Mouse (Mus musculus) embryonic facial prominence, embryonic 14.5 days (tissue): ENCODE results near the gene Txnl4b. TPM values are rescaled to one million over a fixed set of nuclear protein-coding genes. Genes with fewer than 3 reads are reported as not detected.
A peak's percentile ranks its signal among the peaks of the same experiment; 100 is the strongest.

Source experiments
- ATAC-seq: fragments of 200-750 bp; cut with Nextera tagmentation; 2 replicates; pipeline ENCODE4 v1.8.0; 2017; ENCODE audit warnings: low read depth, moderate number of reproducible peaks, moderate TSS enrichment
- DNase-seq: peaks from one replicate; pipeline ENCODE4 v3.0.0-alpha.2; 2015; ENCODE audit warnings: low spot score
- H3K27ac ChIP-seq: fragments of 300-500 bp; sonication (generic); replicated peaks from 2 replicates; pipeline ENCODE4 v1.5.1; 2014; ENCODE audit warnings: low read depth, mild to moderate bottlenecking, low read length, moderate library complexity
- H3K27me3 ChIP-seq: fragments of 300-500 bp; sonication (generic); replicated peaks from 2 replicates; pipeline ENCODE4 v1.6.1; 2014; ENCODE audit warnings: low read length; ENCODE audit not compliant: control insufficient read depth, insufficient read depth
- H3K36me3 ChIP-seq: fragments of 300-500 bp; sonication (generic); 2 replicates; pipeline ENCODE4 v1.6.1; 2014; ENCODE audit warnings: low read length, mixed read lengths; ENCODE audit not compliant: control insufficient read depth, insufficient read depth
- H3K4me1 ChIP-seq: fragments of 300-500 bp; sonication (generic); 2 replicates; pipeline ENCODE4 v1.6.1; 2014; ENCODE audit warnings: antibody characterized with exemption, low read length; ENCODE audit not compliant: control insufficient read depth, insufficient read depth
- H3K4me2 ChIP-seq: fragments of 300-500 bp; sonication (generic); 2 replicates; pipeline ENCODE4 v1.6.1; 2014; ENCODE audit warnings: low read depth, mild to moderate bottlenecking, low read length, moderate library complexity, mixed read lengths
- H3K4me3 ChIP-seq: fragments of 300-500 bp; sonication (generic); 2 replicates; pipeline ENCODE4 v1.5.1; 2014; ENCODE audit warnings: low read depth, mild to moderate bottlenecking, low read length
- H3K9ac ChIP-seq: fragments of 300-500 bp; sonication (generic); 2 replicates; pipeline ENCODE4 v1.6.1; 2014; ENCODE audit warnings: low read depth, mild to moderate bottlenecking, low read length, moderate library complexity, mixed read lengths
- H3K9me3 ChIP-seq: fragments of 300-500 bp; sonication (generic); 2 replicates; pipeline ENCODE4 v1.6.1; 2016; ENCODE audit warnings: low read length; ENCODE audit not compliant: control insufficient read depth
- WGBS: fragments of 180-500 bp; shearing (Covaris S2); extraction: QIAGEN DNeasy Blood & Tissue Kit; methylation state at CpG from one replicate; pipeline ENCODE4 v1.1.7; 2014; 5-methylcytosine and 5-hydroxymethylcytosine counted together
- polyA plus RNA-seq: library from polyadenylated mRNA; unstranded; fragments of >200 nt; fragmentation: Nextera tagmentation; extraction: Ambion mirVana; gene quantifications from 2 replicates; pipeline ENCODE4 v1.2.1, GENCODE M21; 2014

Gene Txnl4b
- polyA plus RNA-seq, 1 experiment from 2014 or later = 23.5 TPM

DNA sequence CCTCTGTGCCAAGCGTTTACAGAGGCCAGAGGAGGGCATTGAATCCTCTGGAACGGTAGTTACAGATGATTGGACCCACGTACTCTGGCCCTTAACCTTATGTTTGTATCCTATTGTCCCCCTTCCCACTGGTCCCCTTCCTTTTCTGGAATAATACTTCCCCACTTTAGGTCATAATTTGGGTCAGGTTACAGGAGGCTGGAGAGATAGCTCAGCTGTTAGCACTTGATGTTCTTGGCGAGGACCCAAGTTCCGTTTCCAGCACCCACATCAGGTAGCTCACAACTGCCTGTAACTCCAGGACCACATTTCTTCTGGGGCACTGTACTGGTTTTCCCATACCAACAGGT is 43.4 kb downstream of the Txnl4b start:
- Histone ChIP-seq H3K9me3 (no peaks in the 10 kb centered on the region), H3K9ac (peak overlapping the region; percentile 77), H3K4me2 (peak overlapping the region; percentile 81), H3K27ac (peak overlapping the region; percentile 96), H3K36me3 (peaks cover 5% of the 10 kb centered on the region; the same call in 1 of the 2 replicates), H3K4me1 (peaks cover 11% of the 10 kb centered on the region), H3K4me3 (peak overlapping the region; percentile 72), H3K27me3 (no peaks in the 10 kb centered on the region)
- no peak for ATAC-seq
- 13% methylated on average over 5 of the region's 5 CpGs for WGBS
- peak; percentile 28 for DNase-seq

GRCm38 (mm10) chr8:109614243-109615210 is 48.8 kb downstream of the Txnl4b start, which contains the start of gene Pkd1l3:
Gene Pkd1l3 (plus strand): TSS chr8:109614517.
- Histone ChIP-seq H3K4me1 (no peaks in the 10 kb centered on the region), H3K4me2 (peak within 1 kb of the TSS; percentile 28), H3K27me3 (no peaks in the 10 kb centered on the region), H3K36me3 (no peaks in the 10 kb centered on the region), H3K9me3 (peaks cover under 1% of the 10 kb centered on the region; the same call in 1 of the 2 replicates), H3K4me3 (no peak within 1 kb of the TSS), H3K9ac (0 out of 2 replicates have a peak within 1 kb of the TSS, but pooled peaks have one; percentile 14), H3K27ac (no peak within 1 kb of the TSS)
- no peak for DNase-seq
- ATAC-seq = no peak
- 61% methylated on average over 27 of the region's 27 CpGs for WGBS

GRCm38 (mm10) chr8:109615569-109615968 is 49.9 kb downstream of the Txnl4b start:
- Histone ChIP-seq H3K27me3 (no peaks in the 10 kb centered on the region), H3K9ac (no peak overlapping the region), H3K4me3 (no peak overlapping the region), H3K4me1 (no peaks in the 10 kb centered on the region), H3K27ac (no peak overlapping the region), H3K36me3 (no peaks in the 10 kb centered on the region), H3K4me2 (no peak overlapping the region), H3K9me3 (peaks cover 4% of the 10 kb centered on the region; the same call in 1 of the 2 replicates)
- WGBS = 79% methylated on average over 3 of the region's 3 CpGs
- ATAC-seq (no peak), DNase-seq (no peak)

Other genes starting within 250 kb of the Txnl4b start
- 0.08 and 0.38 TPM in 2 replicates for gene Pmfbp1, start 71.9 kb upstream of the Txnl4b start, polyA plus RNA-seq
- 17.4 and 19.5 TPM in 2 replicates for gene Dhx38, start within 50 bp of the Txnl4b start, polyA plus RNA-seq
- gene Hp, start 13.3 kb downstream of the Txnl4b start, polyA plus RNA-seq = 2.3 and 4.3 TPM in 2 replicates
- gene Dhodh, start 42.8 kb downstream of the Txnl4b start, polyA plus RNA-seq = 34.7 and 39.3 TPM in 2 replicates
- gene Pkd1l3, start 48.6 kb downstream of the Txnl4b start, polyA plus RNA-seq = 0.24 TPM in 1 of 2 replicates, not detected in the other
- 118 and 136 TPM in 2 replicates for gene Ist1, start 127.4 kb downstream of the Txnl4b start, polyA plus RNA-seq
- 22.4 and 24.9 TPM in 2 replicates for gene Zfp821, start 139.7 kb downstream of the Txnl4b start, polyA plus RNA-seq
- gene Atxn1l, start 171.8 kb downstream of the Txnl4b start, polyA plus RNA-seq = 7.9 and 9.2 TPM in 2 replicates
- gene Ap1g1, start 212.7 kb downstream of the Txnl4b start, polyA plus RNA-seq = 34.0 and 38.4 TPM in 2 replicates